Mouse (Mus musculus) testis, adult 2 months (tissue): Measurements from ENCODE around the gene Tob2.

ENCODE experiments used
- CTCF ChIP-seq: fragments of 200-500 bp; IDR thresholded peaks from 2 replicates; pipeline ENCODE4 v1.5.1; 2012; ENCODE audit warnings: low read depth, mild to moderate bottlenecking, inconsistent platforms, low read length, moderate library complexity; ENCODE audit not compliant: control insufficient read depth, insufficient read depth, insufficient replicate concordance
- POLR2A ChIP-seq: fragments of 200-500 bp; IDR thresholded peaks from 2 replicates; pipeline ENCODE4 v1.6.1; 2012; ENCODE audit warnings: low read depth, mild to moderate bottlenecking, inconsistent platforms, low read length, moderate library complexity; ENCODE audit not compliant: control insufficient read depth

- TF ChIP-seq POLR2A (0 out of 2 replicates have a peak, but pooled peaks have one; percentile 27), CTCF (no peak)
These were observed 2.4 kb downstream of the Tob2 start for GRCm38 (mm10) chr15:81856030-81856790.
